Mouse (Mus musculus): Measurements from ENCODE around the gene Ovol3.
"Not testable (repeated sequence)": the region's sequence is repeated elsewhere in the genome, so short reads cannot be mapped to it uniquely, and the experiment has no call there.

Gene Ovol3

DNA sequence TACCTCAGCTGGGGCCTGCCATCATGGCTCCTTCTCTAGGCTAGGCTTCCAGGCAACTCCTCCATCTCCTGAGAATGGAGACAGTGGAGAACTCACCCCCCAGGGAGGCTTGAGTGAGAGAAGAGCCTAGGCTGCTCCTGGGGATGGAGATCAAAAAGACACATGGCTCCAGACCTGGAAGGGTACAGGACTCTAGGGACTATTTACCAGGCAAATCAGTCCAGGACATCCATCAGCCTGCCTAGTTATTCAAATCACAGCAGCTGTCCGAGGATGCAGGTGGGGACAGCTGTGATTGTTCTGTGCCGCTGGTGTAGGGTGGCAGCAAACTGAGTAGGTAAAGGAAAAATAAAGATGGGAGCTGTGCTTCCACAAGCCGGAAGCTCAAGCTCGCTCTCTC lies at the start of gene Ovol3:
Gene Ovol3, minus strand, starts transcription at position 101 of the 400 bp plus-strand sequence.
- DNase-seq (ENCODE audit: low spot score in 2 of 2), result no peak

DNA sequence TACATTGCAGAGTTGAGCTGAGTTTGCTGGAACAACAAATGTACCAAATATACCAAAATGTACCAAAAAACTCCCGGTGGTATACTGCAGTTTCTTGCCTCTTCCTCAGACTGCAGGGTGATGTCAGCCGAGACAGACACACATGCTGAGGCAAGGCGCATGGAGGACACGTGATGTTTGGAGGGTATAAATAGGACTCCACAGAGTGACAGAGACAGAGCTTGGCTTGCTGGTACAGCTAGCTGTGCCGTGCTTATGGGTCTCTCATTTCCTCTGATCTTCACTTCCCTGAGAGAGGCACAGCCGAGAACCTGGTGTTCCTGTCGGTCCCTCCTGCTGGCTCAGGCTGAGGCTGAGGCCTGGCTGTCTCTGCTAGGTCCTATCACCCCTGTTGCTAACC lies 47.2 kb upstream of the Ovol3 start:
- DNase-seq (ENCODE audit: low spot score in 2 of 2), result no peak

DNA sequence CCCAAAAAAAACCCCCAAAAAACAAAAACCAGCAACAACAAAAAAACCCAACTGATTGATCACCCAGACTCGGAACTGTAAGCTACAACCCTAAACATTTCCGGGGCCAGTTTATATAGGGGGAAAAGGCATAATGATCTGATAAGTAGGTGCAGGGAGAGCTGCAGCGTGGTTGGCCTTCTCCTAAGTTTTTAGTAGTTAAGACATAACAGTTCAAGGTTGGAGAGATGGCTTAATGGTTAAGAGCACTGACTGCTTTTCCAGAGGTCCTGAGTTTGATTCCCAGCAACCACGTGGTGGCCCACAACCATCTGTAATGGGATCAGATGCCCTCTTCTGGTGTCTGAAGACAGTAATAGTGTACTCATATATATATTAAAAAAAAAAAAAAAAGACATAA lies 46.0 kb upstream of the Ovol3 start:
- DNase-seq (ENCODE audit: low spot score in 2 of 2), result no peak

DNA sequence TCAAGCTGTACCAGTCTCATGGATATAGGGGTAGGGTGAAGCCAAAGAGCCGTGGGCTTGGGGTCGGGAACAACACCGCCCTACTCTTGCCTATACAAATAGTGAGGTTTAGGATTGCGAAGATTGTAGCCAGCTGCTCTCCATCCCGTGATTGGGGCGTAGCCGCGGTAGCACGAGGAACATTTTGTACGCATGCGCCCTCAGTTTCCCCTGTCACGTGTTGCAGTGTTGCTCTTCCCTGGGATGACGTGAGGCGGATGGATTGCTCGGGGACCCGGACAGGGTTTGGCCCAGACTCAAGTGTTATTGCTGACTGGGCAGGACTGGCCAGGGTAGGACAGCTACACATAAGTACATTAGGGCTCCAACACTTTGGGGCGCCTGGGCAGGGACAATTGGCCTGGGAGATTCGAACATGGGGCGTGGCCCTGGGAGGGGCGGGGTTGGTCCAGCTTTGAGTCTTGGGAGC lies 45.2 kb upstream of the Ovol3 start:
- peak; percentile 81 to 94 for DNase-seq (ENCODE audit: low spot score in 2 of 2)

DNA sequence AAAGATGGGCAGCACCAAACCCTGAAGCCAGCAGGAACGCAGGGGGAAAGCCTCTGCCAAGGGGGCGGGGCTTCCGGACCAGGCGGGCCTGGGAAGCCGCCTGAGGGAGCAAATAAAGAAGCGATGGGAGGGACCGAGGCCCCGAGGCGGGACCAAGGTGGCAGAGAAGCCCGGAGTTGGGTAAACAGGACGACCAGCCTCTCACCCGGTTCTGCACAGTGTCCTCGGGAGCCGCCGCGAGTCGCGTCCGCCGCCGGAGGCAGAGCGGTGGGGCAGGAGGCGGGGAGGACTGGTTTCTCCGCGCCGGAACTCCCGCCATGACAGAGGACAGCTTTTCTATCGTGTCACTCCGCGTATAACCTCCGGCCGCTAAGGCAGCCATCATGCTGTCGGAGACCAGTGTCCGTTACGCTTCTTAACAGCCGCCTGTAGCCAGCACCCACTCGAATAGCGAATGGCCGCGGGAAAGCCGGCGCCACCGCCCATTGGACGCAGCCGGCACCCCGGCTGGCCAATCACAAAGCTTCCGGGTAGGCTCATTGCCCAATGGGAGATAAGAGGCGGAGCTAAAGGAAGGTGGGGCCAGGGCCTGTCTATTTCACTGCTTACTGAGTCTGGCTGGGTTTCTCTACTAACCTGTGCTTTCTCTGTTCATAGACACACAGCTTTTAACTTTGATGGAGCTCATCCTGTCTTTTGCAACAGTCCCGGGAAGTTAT lies 44.6 kb upstream of the Ovol3 start, which contains the start of the genes Thap8 and Wdr62:
Gene Thap8, plus strand, starts transcription at position 144 of the 719 bp plus-strand sequence.
Gene Wdr62, minus strand, starts transcription at position 469 of the 719 bp plus-strand sequence.
- DNase-seq (ENCODE audit: low spot score in 2 of 2), result peak; percentile 77 to 92

DNA sequence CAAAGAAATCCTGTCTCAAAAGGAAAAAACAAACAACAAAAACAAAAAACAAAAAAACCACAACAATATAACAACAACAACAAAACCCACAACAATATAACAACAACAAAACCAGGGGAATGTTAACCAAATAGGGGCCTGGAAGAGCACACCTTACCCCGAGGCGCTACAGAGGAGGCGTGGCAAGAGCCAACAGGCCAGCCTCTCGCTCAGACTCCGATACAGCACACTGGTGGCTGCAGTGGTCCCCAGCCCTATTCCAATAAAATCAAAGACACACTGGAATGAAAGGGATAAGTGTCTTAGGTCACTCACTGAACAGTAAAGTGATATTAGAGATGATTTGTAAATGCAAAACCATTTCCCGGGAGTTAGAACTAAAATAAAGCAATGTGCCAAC lies 44.0 kb upstream of the Ovol3 start:
- no peak for DNase-seq (ENCODE audit: low spot score in 2 of 2)

DNA sequence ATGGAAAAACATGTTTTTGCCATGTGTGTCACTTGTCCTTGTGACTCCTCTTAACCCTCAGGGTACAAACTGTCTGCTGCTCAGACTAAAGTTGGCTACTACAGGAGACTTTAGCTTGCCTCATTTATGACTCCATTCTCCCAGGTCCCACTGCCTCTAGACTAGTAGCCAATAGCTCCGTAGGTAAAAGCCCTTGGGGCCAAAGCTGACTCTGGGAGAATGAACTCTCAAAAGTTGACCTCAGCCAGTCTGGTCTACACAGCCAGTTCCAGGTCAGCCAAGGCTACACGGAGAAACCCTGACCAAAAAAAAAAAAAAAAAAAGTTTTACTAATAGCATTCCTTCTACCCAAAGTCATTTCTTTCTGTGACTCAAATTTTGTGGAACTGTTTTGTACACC lies 43.4 kb upstream of the Ovol3 start:
- no peak for DNase-seq (ENCODE audit: low spot score in 2 of 2)

DNA sequence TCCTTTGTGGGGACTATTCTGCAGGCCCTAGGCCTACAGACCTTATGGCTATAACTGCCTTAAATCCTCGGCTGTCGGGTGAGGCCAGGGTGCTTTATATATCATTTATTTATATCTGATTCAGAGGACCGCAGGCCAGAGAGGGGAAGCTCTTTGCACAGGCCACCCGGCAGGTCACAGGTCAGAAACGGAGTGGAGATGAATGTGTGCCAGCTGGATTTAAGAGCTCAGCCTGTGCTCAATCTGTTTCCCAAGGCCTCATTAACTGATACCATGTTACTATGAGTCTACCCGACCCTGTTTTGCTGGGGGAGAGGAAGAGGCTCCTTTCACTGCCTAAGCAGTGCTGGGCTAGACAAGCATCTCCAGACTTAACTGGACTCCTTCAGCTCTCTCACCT lies 38.9 kb upstream of the Ovol3 start:
- no peak for DNase-seq (ENCODE audit: low spot score in 2 of 2)

DNA sequence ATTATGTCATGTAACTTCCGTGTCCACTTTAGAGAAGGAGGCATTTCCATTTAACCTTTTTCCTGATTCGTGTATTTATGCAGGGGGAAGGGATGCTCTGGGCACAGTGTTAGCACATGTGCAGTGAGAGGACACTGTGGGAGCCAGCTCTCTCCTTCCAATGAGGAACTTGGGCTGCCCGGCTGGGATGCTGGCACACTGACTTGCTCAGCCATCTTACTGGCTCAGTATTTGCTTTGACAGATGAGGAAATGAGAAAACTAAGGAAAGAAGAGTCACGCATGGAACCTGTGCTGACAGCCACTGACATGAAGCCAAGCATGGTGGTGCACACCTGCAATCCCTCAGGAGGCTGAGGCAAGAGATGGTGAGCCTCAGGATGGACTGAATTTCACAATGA lies 34.1 kb upstream of the Ovol3 start:
- no peak for DNase-seq (ENCODE audit: low spot score in 2 of 2)

DNA sequence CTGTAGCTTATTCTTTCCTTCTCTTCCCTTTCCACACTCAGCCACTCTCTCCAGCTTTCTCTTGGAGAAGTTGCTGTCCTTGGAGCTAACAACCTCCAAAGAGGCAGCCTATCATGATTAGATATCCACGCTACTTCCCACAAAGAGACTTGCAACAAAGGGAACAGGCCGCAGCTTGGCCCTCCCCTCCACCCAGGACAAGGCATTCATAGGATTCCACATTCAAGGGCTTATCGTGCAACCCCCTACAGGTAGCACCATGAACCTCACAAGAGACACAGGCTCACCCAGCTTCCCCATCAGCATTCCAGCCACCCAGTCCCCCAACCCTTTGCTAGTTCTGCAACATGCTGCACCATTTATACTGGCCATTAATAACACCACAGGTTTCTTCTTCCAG lies 31.3 kb upstream of the Ovol3 start:
- no peak for DNase-seq (ENCODE audit: low spot score in 2 of 2)

DNA sequence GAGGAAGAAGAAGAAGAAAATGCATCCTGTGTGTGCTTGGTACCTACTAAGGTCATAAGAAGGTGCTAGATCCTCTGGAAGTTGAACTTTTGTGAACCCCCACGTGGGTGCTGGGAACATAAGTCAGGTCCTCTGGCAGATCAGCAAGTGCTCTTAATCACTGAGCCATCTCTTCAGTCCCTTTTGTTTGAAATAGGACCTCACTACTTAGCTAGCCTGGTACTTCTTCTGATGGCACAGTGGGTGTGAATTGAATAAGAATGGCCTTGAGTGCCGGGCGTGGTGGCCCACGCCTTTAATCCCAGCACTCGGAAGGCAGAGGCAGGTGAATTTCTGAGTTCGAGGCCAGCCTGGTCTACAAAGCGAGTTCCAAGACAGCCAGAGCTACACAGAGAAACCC lies 30.4 kb upstream of the Ovol3 start:
- DNase-seq (ENCODE audit: low spot score in 2 of 2), result no peak

DNA sequence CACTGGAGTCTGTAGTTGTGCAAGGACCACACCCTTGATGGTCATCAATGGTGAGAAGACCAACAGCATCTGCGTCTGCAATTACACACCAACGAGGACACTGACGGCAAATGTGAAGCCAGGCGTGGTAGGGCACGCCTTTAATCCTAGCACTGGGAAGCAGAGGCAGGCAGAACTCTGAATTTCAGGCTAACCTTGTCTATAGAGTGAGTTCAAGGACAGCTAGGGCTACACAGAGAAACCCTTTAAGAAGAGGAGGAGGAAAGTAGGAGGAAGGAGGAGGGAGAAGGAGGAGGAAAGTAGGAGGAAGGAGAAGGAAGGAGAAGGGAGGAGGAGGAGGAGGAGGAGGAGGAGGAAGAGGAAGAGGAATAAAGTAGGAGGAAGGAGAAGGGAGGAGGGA lies 30.0 kb upstream of the Ovol3 start:
- no peak for DNase-seq (ENCODE audit: low spot score in 2 of 2)

DNA sequence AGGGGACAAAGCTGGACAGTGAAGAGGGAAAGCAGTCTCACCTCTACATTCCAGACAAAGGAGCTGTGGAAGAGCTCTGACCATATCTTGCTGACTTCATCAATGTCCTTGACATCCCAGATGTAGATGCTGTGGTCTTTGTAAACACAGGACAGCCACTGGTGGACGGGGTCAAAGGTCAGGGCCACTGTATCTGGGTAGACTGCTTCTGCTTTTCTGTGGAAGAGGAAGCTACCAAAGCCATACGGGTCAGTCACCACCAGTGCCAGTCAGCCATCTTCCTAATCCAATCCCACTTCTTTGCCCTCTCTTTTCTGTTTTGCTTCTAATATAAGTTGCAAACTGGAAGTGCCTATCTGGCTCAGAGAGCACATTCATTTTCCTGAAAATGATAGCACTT lies 29.5 kb upstream of the Ovol3 start:
- no peak for DNase-seq (ENCODE audit: low spot score in 2 of 2)

DNA sequence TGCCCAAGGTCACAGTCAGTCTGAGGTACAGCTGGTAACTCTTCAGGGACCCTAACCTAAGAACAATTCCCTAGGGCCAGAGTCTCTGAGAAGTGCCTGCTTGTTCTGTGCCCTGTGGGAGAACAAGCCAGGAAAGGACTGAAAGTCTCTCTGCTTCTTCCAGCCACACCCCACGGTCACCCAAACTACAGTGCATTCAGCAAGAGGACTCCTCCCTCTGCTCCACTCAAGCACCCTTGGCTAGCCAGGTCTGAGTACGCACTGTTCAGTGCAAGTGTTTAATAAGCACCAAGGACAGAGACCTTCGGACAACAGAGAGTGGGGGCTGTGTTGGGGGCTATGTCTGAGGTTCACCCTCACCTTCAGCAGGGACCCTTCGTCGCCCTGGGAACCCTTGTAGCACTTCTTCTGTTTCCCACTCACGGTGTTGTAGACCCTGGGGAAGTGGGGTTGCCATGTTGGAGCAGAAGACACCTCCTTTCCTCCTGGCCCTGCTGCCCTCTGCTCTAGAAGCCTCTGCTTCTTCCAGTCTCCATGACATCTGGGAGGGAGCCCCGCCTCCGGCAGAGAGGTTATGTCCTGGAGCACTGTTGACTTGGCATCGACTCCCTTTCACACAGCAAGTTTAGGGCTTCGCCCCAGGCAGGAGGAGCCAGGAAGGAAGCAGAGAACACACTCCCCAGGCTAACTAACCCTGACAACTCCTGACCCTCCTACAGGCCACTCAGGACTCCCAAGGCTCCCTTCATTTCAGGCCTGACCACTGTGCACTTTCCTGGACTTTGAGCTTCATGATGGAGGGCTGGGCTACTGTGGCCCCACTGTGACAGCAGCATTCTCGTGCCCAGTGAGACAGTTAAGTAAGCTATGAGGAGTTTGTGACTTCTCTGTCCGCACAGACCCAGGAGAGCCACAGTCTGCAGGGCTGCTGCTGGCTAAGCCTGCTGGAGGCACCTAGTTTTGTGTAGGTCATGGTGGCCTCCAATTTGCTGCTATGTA lies 16.7 kb upstream of the Ovol3 start:
- DNase-seq (ENCODE audit: low spot score in 2 of 2), result no peak

DNA sequence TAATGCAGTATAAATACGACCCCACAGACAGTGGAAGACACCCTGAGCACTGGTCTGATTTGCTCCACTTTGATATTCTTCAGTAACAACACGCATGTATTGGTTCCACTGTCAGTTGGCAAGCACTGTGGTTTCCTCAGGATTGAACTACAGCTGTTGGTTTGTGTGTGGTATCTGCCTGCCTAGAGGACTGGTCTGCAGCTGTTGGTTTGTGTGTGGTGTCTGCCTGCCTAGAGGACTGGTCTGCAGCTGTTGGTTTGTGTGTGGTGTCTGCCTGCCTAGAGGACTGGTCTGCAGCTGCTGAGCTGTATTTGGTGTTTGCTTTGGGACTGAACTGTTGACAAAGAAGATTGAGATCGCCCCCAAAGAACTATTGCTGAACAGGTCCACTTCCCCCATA lies 1.8 kb upstream of the Ovol3 start:
- not testable (repeated sequence) for DNase-seq (ENCODE audit: low spot score in 2 of 2)

DNA sequence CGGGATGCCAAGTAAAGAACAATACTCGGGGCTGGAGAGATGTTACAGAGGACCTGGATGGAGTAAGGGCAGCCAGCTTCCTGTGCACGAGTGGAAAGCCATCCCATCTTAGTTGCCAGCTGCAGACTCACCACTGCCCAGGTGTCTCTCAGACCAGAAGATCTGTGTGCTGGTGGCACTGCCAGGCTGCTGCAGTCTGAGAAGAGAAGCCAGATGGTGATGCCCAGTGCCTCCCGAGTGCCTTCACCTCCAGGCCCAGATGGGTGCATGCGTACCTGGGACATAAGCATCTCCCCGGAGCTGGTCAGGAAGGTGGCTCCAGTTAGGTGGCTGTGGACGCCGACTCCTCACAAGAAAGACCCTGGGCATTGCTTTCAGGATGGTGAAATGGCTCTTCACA lies 434 bp downstream of the Ovol3 start:
- DNase-seq (ENCODE audit: low spot score in 2 of 2), result no peak

DNA sequence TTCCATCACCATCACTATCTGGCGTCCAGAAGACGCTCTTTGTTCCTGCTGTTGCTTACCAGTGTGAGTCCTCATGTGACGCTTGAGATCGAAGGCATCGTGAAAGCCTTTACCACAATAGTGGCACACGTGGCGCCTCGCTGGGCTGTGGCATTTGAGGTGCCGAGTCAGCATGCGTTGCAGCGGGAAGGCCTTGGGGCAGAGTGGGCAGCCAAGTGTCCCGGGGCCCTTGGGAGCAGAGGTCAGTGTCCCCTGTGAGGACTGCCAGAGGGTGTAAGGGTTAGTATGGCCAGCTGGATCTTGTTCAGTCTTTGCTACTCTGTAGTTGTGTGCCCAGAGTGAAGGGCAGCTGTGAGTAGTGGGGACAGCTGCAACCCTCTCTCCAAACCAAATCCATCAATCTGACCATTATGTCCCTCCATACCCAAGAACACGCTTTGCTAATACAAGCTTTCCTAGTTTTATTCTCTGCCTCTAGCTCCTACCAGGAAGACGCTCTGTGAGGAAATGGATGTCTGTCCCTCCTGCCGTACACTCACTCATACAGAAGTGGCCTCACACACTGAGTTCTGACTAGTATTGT lies 1.2 kb downstream of the Ovol3 start:
- no peak for DNase-seq (ENCODE audit: low spot score in 2 of 2)

DNA sequence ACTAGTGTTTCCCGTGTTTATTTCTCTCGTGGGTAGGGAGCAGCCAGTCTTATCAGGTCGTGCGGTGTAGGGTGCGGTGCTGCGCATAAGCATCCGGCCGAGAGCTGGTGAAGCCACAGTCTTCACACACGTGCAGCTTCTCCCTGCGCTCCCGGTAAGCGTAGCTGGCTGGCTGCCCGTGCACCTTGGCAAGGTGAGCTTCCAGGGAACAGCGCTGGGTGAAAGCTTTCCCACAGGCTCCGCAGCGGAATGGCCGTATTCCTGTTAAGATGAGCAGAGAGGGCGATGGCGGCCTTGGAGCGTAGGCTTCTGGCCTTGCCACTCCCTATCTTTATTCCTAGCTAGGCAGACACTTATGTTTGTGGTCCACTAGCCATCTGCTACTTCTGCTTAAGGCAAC lies 2.1 kb downstream of the Ovol3 start:
- DNase-seq (ENCODE audit: low spot score in 2 of 2), result peak in 1 of 2 experiments; percentile 23

DNA sequence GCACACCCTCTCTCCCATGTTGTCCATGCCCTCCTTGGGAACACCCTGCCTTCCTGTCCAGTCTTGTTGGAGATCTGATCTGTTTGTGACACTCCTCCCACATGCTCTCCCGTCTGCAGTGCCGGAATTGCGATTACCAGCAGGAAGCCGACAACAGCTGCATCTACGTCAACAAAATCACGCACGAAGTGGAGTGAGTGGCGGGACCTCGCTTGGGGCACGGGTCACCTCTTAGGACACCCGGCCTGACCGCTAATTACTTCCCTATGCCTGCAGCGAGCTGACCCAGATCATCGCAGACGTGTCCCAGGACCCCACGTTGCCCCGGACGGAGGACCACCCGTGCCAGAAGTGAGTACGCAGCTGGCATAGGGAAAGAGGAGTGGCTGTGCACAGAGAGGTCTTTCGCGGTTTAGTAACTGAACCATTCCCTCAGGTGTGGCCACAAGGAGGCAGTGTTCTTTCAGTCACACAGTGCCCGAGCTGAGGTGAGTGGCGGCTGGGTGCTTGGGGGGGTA lies 2.8 kb downstream of the Ovol3 start:
- peak in 1 of 2 experiments; percentile 48 for DNase-seq (ENCODE audit: low spot score in 2 of 2)

DNA sequence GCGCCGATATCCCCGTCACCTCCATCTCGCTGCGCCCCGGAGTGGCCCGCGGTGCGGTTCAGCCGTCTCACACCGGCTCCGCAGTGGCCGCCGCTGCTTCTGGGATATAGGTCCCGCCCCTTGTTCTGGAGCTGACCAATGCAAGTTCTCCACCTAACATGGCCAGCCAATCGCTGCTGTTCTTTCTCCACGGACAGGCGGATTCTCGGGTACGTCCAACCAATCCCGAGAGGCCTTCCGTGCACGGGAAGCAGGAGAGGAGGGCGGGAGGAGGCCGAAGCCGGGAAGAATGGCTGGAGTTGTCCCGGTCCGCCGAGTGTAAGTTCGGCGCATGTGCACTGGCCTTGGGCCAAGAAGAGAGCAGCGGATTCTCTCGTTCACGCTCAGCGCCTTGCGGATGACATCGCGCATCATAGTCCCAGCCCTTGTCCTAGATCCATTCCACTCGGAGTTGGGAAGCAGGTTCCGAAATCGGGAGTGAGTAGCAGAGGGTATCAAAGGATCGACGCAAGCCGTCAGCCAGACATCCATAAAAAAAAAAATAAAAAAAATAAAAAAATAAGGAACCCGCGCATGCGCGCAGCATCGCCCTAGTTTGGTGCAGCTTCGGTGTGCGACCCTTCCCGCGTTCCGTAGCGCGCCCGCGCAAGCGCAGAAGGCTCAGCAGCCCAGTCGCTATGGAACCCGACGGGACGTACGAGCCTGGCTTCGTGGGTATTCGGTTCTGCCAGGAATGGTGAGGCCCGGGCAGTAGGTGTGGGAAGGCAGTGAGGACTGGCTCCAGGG lies 3.7 kb downstream of the Ovol3 start, which contains the start of the genes Polr2i and Tbcb:
Gene Polr2i, plus strand, starts transcription at position 280 of the 786 bp plus-strand sequence.
Gene Tbcb, minus strand, starts transcription at position 604 of the 786 bp plus-strand sequence.
- peak; percentile 97 to 99 for DNase-seq (ENCODE audit: low spot score in 2 of 2)

DNA sequence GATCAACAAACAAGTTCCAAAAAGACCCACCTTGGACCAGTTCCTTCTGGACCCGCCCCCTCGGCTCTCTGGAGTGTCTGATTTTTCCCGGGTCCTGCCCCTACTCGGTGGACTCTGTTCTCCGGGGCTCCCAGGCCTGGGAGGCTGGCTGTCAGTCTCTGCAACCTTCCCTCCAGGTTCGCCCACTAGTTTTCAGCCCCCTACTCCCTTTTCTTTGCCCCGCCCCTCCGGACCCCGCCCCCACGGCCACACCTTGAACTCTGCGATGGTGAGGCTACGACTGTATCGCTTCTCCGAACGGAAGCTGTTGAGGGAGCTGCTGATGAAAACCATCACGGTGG lies 4.2 kb downstream of the Ovol3 start:
- no peak for DNase-seq (ENCODE audit: low spot score in 2 of 2)
